Mouse (Mus musculus) heart, postnatal 36 days (tissue): ENCODE results near the gene Rubcnl. TPM values are rescaled to one million over a fixed set of nuclear protein-coding genes. Genes with fewer than 3 reads are reported as not detected.
A peak's percentile ranks its signal among the peaks of the same experiment; 100 is the strongest.

Experiments
- DNase-seq, 2 experiments: peaks; one replicate each; pipeline ENCODE4 v3.0.0; 2021 to 2022
- intact Hi-C: fragments of 180-260 bp; cut with DNase I; formaldehyde crosslinking; loops from one replicate; pipeline ENCODE4 v1.15.1; 2025
- total RNA-seq, 2 experiments: library from RNA; stranded (reverse); gene quantifications; 2 replicates each; pipeline ENCODE4 v1.2.3; 2021

Gene Rubcnl
- total RNA-seq: under 1 TPM; 0.78 to 0.95 TPM

GRCm38 (mm10) chr14:75015856-75016714, at the start of gene Rubcnl:
Rubcnl (plus strand) TSS chr14:75016027.
- peak; percentile 77 to 78 for DNase-seq
- intact Hi-C loops: no loop called here

DNA sequence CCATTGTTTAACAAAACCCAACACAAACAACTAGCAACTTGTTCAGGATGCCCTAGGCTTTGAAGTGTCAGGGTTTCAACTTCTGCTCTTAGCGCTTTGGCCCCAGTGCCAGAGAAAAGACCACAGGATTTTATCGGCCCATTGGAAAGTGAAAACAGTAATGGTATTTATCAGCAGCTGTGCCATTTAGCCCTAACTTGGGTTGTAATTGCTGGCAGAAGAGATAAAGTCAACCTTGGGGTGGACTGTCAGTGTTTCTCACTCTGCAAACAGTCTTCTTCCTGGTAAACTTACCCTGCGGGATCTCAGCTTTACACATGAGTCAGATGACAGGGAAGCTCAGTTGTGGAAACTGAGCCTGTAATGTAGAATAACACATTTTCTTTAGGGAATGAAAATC, 43.6 kb upstream of the Rubcnl start:
- DNase-seq: no peak
- intact Hi-C loops: no loop called here

DNA sequence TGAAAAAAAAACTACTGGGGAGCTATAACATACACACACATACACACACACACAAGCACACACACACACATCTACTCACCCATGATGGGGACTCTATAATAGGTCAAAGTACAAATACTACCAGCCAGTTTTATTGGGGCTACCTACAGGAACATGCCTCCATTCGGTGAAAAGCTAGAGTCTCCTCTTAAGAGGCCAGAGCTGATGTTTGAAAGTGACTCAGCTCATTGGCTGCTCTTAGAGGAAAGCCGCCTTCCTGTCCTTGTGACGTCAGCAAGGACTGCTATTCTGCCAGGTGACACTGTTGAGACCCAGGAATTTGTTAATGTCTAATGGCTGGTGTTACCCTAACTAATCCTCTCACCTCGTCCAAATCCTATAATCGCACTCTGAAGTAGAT, 43.1 kb upstream of the Rubcnl start:
- DNase-seq: no peak
- intact Hi-C loops: no loop called here

- intact Hi-C loops: no loop called here
- DNase-seq: peak; percentile 24 to 26
Observed at GRCm38 (mm10) chr14:74974136-74974651, 41.6 kb upstream of the Rubcnl start.

DNA sequence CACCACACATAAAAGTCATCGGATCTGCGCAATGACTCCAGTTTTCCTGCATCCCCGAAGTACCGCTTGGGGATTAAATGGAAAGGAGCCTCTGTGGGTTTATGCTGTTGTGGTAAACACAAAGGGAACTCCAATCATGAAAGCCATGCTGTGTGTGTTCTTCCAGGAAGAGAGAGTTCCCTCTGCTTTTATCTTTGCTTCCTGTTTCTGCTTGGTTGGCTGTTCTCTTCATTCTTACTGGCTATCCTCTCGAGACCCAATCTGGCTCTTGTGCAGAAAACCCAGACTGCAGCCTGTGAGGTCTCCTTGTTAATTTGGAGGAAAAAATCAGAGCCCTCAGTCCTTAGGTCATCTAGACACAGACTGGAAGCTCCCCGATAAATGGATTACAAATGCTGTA, 38.9 kb upstream of the Rubcnl start:
- intact Hi-C loops: no loop called here
- DNase-seq: no peak

GRCm38 (mm10) chr14:74981016-74981415, 34.8 kb upstream of the Rubcnl start:
- DNase-seq: no peak

DNA sequence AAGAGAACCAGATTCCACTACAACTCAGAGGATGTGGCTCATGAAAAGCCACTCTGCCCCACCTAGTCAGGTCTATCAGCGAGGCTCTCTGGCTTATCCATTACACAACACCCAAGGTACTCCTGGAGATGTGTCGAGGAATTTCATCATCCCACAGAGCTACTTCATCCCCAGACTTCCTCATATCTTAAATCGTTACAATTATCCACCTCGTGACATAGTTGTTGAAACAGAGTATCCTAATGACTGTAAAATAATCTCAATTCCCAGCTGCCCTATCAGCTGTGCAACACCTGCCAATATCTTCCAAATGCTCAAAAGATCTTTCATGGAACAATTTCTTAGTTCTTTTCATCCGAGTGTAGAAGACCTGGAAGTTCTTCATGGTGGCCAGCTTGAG, 32.7 kb upstream of the Rubcnl start:
- intact Hi-C loops: no loop called here
- DNase-seq: no peak

More at GRCm38 (mm10) chr14:74981016-74981415, 34.8 kb upstream of the Rubcnl start:
- intact Hi-C loops: no loop called here

GRCm38 (mm10) chr14:74984817-74985391, 30.9 kb upstream of the Rubcnl start:
- no peak for DNase-seq
- intact Hi-C loops: no loop called here

GRCm38 (mm10) chr14:74985658-74986057, 30.2 kb upstream of the Rubcnl start:
- DNase-seq: no peak
- intact Hi-C loops: no loop called here

GRCm38 (mm10) chr14:74986527-74986926, 29.3 kb upstream of the Rubcnl start:
- DNase-seq: no peak
- intact Hi-C loops: no loop called here

DNA sequence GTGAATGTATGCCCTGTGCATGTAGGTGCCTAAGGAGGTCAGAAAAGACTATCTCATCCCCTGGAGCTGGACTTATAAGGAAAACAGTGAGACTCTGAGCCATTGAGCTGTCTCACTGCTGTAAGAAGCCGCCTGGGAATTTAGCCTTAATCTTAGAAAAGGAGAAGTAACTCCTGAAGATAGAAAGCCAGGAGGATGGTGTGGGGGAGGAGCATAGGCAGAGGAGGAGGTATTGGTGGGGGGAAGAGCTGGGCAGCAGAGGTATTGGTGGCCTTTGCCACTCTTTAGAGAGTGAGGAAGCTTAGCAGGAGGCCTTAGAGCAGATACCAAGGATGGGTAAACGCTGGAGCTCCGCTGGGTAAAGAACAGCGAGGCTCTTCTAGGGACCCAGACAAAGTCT, 26.5 kb upstream of the Rubcnl start:
- DNase-seq: no peak
- intact Hi-C loops: no loop called here

DNA sequence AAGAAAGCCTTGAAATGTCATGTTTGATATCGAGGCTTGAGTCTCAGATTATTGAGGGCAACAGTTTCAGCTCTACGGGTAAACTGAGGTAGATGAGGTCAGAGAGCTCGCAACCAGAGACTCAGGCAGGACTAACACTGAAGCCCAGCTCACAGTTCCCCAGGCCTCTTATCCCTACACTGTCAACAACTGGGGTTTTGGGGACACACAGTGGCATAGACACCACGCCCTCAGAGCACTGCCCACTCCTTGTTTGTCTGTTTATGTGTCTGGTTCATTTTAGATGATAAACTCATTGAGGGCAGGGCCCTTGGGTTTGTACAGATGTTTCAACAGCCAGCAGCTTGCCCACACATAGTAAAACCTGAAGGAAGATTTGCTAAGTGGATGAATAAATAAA, 25.9 kb upstream of the Rubcnl start:
- no peak for DNase-seq
- intact Hi-C loops: loop anchor here (1.0 kb wide), 2 partner anchors 202 to 226 kb away; no protein-coding TSS in a partner anchor

- intact Hi-C loops: loop anchor here (1.0 kb wide), 2 partner anchors 202 to 226 kb away; no protein-coding TSS in a partner anchor
- no peak for DNase-seq
Observed at GRCm38 (mm10) chr14:74990504-74990903, 25.3 kb upstream of the Rubcnl start.

- intact Hi-C loops: no loop called here
- DNase-seq: no peak
Observed at GRCm38 (mm10) chr14:74996556-74996955, 19.3 kb upstream of the Rubcnl start.

DNA sequence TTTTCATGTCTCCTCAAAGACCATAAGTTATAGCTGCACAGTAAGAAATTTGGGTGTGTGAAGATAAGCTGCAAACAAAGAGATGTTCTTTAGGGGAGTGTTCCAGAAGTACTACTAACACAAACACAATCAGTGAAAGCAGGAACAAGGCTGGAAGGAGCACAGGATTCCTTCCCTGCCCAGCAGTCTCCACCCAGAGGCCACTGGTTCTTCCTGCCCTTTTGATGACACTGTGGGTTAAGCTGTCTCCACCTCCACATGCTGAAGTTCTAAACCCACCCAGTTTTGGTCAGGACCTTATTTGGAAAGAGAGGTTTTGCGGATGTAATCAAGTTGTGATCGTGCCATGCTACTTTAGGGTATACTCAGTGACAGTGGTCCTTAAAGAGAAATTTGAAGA, 18.8 kb upstream of the Rubcnl start:
- no peak for DNase-seq
- intact Hi-C loops: no loop called here

DNA sequence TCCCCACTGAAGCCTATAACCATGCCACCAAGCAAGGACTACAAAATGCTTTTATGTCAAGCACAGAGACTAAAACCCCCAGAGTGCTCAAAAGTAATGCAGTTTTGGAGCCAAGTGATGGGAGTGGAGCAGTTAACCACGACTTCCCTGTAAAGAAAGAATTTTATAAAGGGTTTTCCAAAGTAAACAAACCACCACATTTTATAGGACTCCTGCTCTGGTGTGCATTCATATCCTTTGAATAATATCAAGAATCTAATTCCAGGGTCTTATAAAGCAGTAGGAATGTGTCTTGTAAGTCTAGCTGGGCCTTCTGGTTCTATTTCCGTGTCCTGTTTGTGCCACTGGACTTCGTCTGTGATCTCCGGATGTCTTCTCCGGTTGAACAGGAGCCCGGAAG, 14.5 kb upstream of the Rubcnl start:
- DNase-seq: no peak
- intact Hi-C loops: no loop called here

DNA sequence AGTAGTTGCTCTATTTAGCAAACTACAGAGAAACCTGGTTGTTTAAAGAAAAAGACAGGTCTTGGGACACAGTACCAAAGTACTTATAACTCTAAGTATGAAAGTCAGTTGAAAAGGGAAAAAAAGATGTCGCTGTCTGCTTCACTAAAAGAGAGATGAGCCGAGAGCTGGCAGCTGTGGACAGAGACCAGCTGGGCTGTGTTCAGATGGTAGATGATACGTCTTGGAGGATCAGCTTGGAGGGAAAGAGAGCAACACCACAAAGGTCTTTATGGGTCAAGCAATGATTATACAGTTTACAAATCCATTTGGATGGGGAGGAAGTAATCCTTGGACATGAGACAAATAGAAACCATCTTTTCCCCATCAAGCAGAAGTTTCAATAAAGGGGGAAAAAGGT, 12.5 kb upstream of the Rubcnl start:
- intact Hi-C loops: no loop called here
- no peak for DNase-seq

GRCm38 (mm10) chr14:75005478-75006199, 10.2 kb upstream of the Rubcnl start:
- intact Hi-C loops: no loop called here
- no peak for DNase-seq

GRCm38 (mm10) chr14:75010346-75010745, 5.5 kb upstream of the Rubcnl start:
- intact Hi-C loops: no loop called here
- no peak for DNase-seq

DNA sequence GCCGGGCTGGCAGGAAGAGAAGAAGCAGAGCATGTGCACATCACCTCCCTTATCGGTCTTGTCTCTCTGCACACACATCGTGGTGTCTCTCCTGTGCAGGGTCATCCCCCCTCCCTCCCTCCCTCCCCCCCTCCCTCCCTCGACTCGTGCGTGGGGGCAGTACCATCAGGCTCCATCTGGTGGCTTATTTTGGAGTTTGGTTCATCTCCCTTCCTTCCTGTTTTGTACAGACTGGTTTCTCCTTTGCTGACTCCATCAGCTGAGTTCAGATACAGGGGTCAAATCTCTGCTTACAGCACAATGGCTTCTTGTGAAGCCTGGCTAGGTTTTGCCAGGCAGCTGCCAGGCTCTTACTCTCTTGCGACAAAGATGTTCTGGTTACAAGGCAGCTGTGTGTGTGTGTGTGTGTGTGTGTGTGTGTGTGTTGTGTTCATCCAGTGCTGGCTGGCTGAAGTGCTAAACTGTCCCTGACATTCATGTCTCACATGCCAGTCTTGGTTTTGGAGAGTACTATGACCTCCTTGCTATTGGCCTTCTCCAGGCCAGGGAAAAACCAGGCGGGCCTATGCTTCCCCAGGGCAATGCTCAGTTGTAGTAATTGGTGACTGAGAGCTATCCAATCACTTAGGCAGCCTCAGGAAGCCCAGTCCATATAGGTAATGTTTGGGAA, 4.7 kb upstream of the Rubcnl start:
- DNase-seq: no peak
- intact Hi-C loops: no loop called here

- intact Hi-C loops: no loop called here
- no peak for DNase-seq
Observed at GRCm38 (mm10) chr14:75016715-75017020, 841 bp downstream of the Rubcnl start.
